8 mouse cellular contexts compared by ENCODE assay signal in genomic region chr7:4684203-4684602, GRCm38 (mm10). TPM values are rescaled to one million over a fixed set of nuclear protein-coding genes. Genes with fewer than 3 reads are reported as not detected.
A peak's percentile ranks its signal among the peaks of the same experiment; 100 is the strongest.
DNase-seq lines count a peak whose midpoint lies in the region; ATAC-seq and TF ChIP-seq lines count a peak whose summit lies in the region.
"Had no signal": no experiment of that assay in that cellular context is flagged by ENCODE, and none has a peak within 500 bp of the region (broad histone marks: within the 10 kb centered on the region; RNA-seq: fewer than 3 reads in every experiment).

No protein-coding gene starts in this region.

- peaks cover 6% of the 10 kb centered on the region; the same call in 1 of the 2 replicates for H3K4me1 ChIP-seq in lung, postnatal 0 days (ENCODE audit: insufficient read depth, low read depth, low read length)
- H3K4me1 ChIP-seq in forebrain, embryonic 12.5 days: peaks cover 10% of the 10 kb centered on the region
- H3K4me1 ChIP-seq in limb, embryonic 11.5 days (ENCODE audit: control insufficient read depth, insufficient read depth, low read length): peaks cover 5% of the 10 kb centered on the region; the same call in 1 of the 2 replicates
- peaks cover 5% of the 10 kb centered on the region for H3K4me1 ChIP-seq in small intestine, adult 2 months (ENCODE audit: control insufficient read depth, insufficient read depth, insufficient read length, low read length)

- peak overlapping the region; percentile 84 for H3K4me2 ChIP-seq in lung, postnatal 0 days (replicated peaks; ENCODE audit: low read depth, low read length)
- H3K4me2 ChIP-seq in forebrain, embryonic 12.5 days: peak overlapping the region; percentile 80
- peak overlapping the region; percentile 83 for H3K4me2 ChIP-seq in limb, embryonic 11.5 days (ENCODE audit: low read depth, severe bottlenecking)

- no peak for ATAC-seq in lung, postnatal 0 days
- ATAC-seq in forebrain, embryonic 12.5 days (ENCODE audit: low FRiP score): peak; percentile 2; the same call in 1 of the 2 replicates
- no peak for ATAC-seq in limb, embryonic 11.5 days (ENCODE audit: insufficient number of reproducible peaks, low FRiP score, low TSS enrichment, low read depth)

- H3K4me3 ChIP-seq in lung, postnatal 0 days (ENCODE audit: low read depth, low read length): peak overlapping the region; percentile 72
- peak overlapping the region; percentile 68 for H3K4me3 ChIP-seq in forebrain, embryonic 12.5 days (replicated peaks)
- H3K4me3 ChIP-seq in limb, embryonic 11.5 days (ENCODE audit: low read depth, low read length): peak overlapping the region; percentile 74
- peak overlapping the region; percentile 83 for H3K4me3 ChIP-seq in small intestine, adult 2 months (ENCODE audit: low read depth, low read length)

- WGBS in lung, postnatal 0 days: under 1% methylated on average over 13 of the region's 13 CpGs
- 2% methylated on average over 13 of the region's 13 CpGs for WGBS in forebrain, embryonic 12.5 days
- 3% methylated on average over 13 of the region's 13 CpGs for WGBS in limb, embryonic 11.5 days
- WGBS in small intestine, adult 2 months: 3% methylated on average over 13 of the region's 13 CpGs

- no peaks in the 10 kb centered on the region for H3K27me3 ChIP-seq in lung, postnatal 0 days (replicated peaks; ENCODE audit: insufficient read depth, low read length)
- H3K27me3 ChIP-seq in forebrain, embryonic 12.5 days: no peaks in the 10 kb centered on the region
- no peaks in the 10 kb centered on the region for H3K27me3 ChIP-seq in limb, embryonic 11.5 days (ENCODE audit: control insufficient read depth, insufficient read depth, low read length)
- H3K27me3 ChIP-seq in small intestine, adult 2 months (ENCODE audit: control insufficient read depth, insufficient read depth, low read length): no peaks in the 10 kb centered on the region

- TF ChIP-seq POLR2A in small intestine, adult 2 months (IDR thresholded peaks at IDR 0.05; ENCODE audit: low read depth, low read length): no peak

- DNase-seq in lung, postnatal 0 days (ENCODE audit: low spot score): no peak
- DNase-seq in lung, adult 18-20 months: no peak
- no peak for DNase-seq in limb, embryonic 11.5 days (ENCODE audit: low spot score)
- DNase-seq in gastrocnemius, adult 8-10 months (ENCODE audit: low spot score in 2 of 2): no peak
- no peak for DNase-seq in adrenal gland, adult 8-10 months

- H3K9ac ChIP-seq in lung, postnatal 0 days (replicated peaks; ENCODE audit: low read depth): no peak overlapping the region
- peak overlapping the region; percentile 55 for H3K9ac ChIP-seq in forebrain, embryonic 12.5 days
- peak overlapping the region; percentile 67 for H3K9ac ChIP-seq in limb, embryonic 11.5 days (ENCODE audit: low read length)

- no peak for TF ChIP-seq EP300 in lung, postnatal 0 days (IDR thresholded peaks at IDR 0.05)

- no peaks in the 10 kb centered on the region for H3K36me3 ChIP-seq in lung, postnatal 0 days (ENCODE audit: insufficient read depth, low read length)
- peaks cover 23% of the 10 kb centered on the region for H3K36me3 ChIP-seq in forebrain, embryonic 12.5 days (replicated peaks)
- H3K36me3 ChIP-seq in limb, embryonic 11.5 days (ENCODE audit: control insufficient read depth, insufficient read depth, low read length): peaks cover 6% of the 10 kb centered on the region; the same call in 1 of the 2 replicates
- H3K36me3 ChIP-seq in small intestine, adult 2 months (ENCODE audit: control insufficient read depth, insufficient read depth, low read length): peaks cover 3% of the 10 kb centered on the region; the same call in 1 of the 2 replicates

- H3K9me3 ChIP-seq in lung, postnatal 0 days (ENCODE audit: low read length): no peaks in the 10 kb centered on the region
- H3K9me3 ChIP-seq in forebrain, embryonic 12.5 days: no peaks in the 10 kb centered on the region
- no peaks in the 10 kb centered on the region for H3K9me3 ChIP-seq in limb, embryonic 11.5 days (ENCODE audit: control insufficient read depth, low read length)

- no peak for TF ChIP-seq CTCF in lung, postnatal 0 days (IDR thresholded peaks at IDR 0.05)
- no peak for TF ChIP-seq CTCF in small intestine, adult 2 months (IDR thresholded peaks at IDR 0.05; ENCODE audit: extremely low read depth, insufficient read length, insufficient replicate concordance, low read depth, low read length)

- H3K27ac ChIP-seq in lung, postnatal 0 days (ENCODE audit: low read length): no peak overlapping the region
- 0 out of 2 replicates have a peak overlapping the region, but pooled peaks have one; percentile 82 for H3K27ac ChIP-seq in forebrain, embryonic 12.5 days
- H3K27ac ChIP-seq in limb, embryonic 11.5 days (replicated peaks; ENCODE audit: low read depth, low read length): peak overlapping the region; percentile 62; the same call in 1 of the 2 replicates
- H3K27ac ChIP-seq in small intestine, adult 2 months (ENCODE audit: insufficient read depth, low read depth, low read length): peak overlapping the region; percentile 26; the same call in 1 of the 2 replicates

RNA-seq across cellular contexts. Expression of gene Hspbp1, which starts 0.7 kb away (rescaled TPM):
- 49.7 and 54.4 TPM in 2 replicates for polyA plus RNA-seq in lung, postnatal 0 days (2015; fragmentation: Nextera tagmentation; extraction: Ambion mirVana)
- 112 and 114 TPM in 2 replicates for polyA plus RNA-seq in forebrain, embryonic 12.5 days (2016; fragmentation: Nextera tagmentation; extraction: Ambion mirVana)
- 104 and 112 TPM in 2 replicates for polyA plus RNA-seq in limb, embryonic 11.5 days (2014; fragmentation: Nextera tagmentation; extraction: Ambion mirVana)
- 23.4 and 29.0 TPM in 2 replicates for polyA plus RNA-seq in small intestine, adult 2 months (2012; rRNA removed)
- total RNA-seq in gastrocnemius, adult 8-10 months (2022): 10 to 100 TPM; 23.4 to 28.8 (median 24.4) TPM
- 10 to 100 TPM; 43.1 to 66.5 (median 50.5) TPM for total RNA-seq in adrenal gland, adult 8-10 months (2022)

RNA-seq across cellular contexts. Expression of gene Brsk1, which starts 6.2 kb away (rescaled TPM):
- 0.31 and 0.45 TPM in 2 replicates for polyA plus RNA-seq in lung, postnatal 0 days (2015; fragmentation: Nextera tagmentation; extraction: Ambion mirVana)
- polyA plus RNA-seq in forebrain, embryonic 12.5 days (2016; fragmentation: Nextera tagmentation; extraction: Ambion mirVana): 3.6 and 3.8 TPM in 2 replicates
- 1.7 and 2.5 TPM in 2 replicates for polyA plus RNA-seq in limb, embryonic 11.5 days (2014; fragmentation: Nextera tagmentation; extraction: Ambion mirVana)
- 1.6 and 1.9 TPM in 2 replicates for polyA plus RNA-seq in small intestine, adult 2 months (2012; rRNA removed)
- under 1 TPM; 0.13 to 0.49 (median 0.39) TPM for total RNA-seq in gastrocnemius, adult 8-10 months (2022)
- total RNA-seq in adrenal gland, adult 8-10 months (2022): 1 to 10 TPM; 4.2 to 8.0 (median 7.4) TPM
- total RNA-seq: common myeloid progenitor, adult 5-6 weeks had no signal

RNA-seq across cellular contexts. Expression of gene Ppp6r1, which starts 25.4 kb away (rescaled TPM):
- 6.8 and 7.5 TPM in 2 replicates for polyA plus RNA-seq in lung, postnatal 0 days (2015; fragmentation: Nextera tagmentation; extraction: Ambion mirVana)
- 15.4 and 25.3 TPM in 2 replicates for polyA plus RNA-seq in forebrain, embryonic 12.5 days (2016; fragmentation: Nextera tagmentation; extraction: Ambion mirVana)
- 4.9 and 6.5 TPM in 2 replicates for polyA plus RNA-seq in limb, embryonic 11.5 days (2014; fragmentation: Nextera tagmentation; extraction: Ambion mirVana)
- 69.9 and 142 TPM in 2 replicates for polyA plus RNA-seq in small intestine, adult 2 months (2012; rRNA removed)
- 10 to 100 TPM; 48.2 to 53.4 (median 49.4) TPM for total RNA-seq in gastrocnemius, adult 8-10 months (2022)
- total RNA-seq in adrenal gland, adult 8-10 months (2022): 100 to 1,000 TPM in 1 of 4 experiments, 10 to 100 TPM in 3; 97.9 to 103 (median 98.5) TPM

RNA-seq across cellular contexts. Expression of gene Tmem150b, which starts 40.8 kb away (rescaled TPM):
- polyA plus RNA-seq in lung, postnatal 0 days (2015; fragmentation: Nextera tagmentation; extraction: Ambion mirVana): 0.25 and 0.35 TPM in 2 replicates
- 0.27 and 0.35 TPM in 2 replicates for polyA plus RNA-seq in forebrain, embryonic 12.5 days (2016; fragmentation: Nextera tagmentation; extraction: Ambion mirVana)
- 0.16 and 0.19 TPM in 2 replicates for polyA plus RNA-seq in limb, embryonic 11.5 days (2014; fragmentation: Nextera tagmentation; extraction: Ambion mirVana)
- 44.4 and 122 TPM in 2 replicates for polyA plus RNA-seq in small intestine, adult 2 months (2012; rRNA removed)
- total RNA-seq in gastrocnemius, adult 8-10 months (2022): not detected
- total RNA-seq in adrenal gland, adult 8-10 months (2022): 1 to 10 TPM in 1 of 4 experiments, under 1 TPM in 3; 0.49 to 1.1 (median 0.73) TPM

RNA-seq across cellular contexts. Expression of gene Tmem86b, which starts 53.0 kb away (rescaled TPM):
- 0.90 and 0.91 TPM in 2 replicates for polyA plus RNA-seq in lung, postnatal 0 days (2015; fragmentation: Nextera tagmentation; extraction: Ambion mirVana)
- 3.7 and 5.1 TPM in 2 replicates for polyA plus RNA-seq in forebrain, embryonic 12.5 days (2016; fragmentation: Nextera tagmentation; extraction: Ambion mirVana)
- 1.1 and 2.5 TPM in 2 replicates for polyA plus RNA-seq in limb, embryonic 11.5 days (2014; fragmentation: Nextera tagmentation; extraction: Ambion mirVana)
- polyA plus RNA-seq in small intestine, adult 2 months (2012; rRNA removed): 65.5 and 261 TPM in 2 replicates
- 1 to 10 TPM; 1.4 to 2.3 (median 2.0) TPM for total RNA-seq in gastrocnemius, adult 8-10 months (2022)
- 10 to 100 TPM in 2 of 4 experiments, 1 to 10 TPM in 2; 6.6 to 14.2 (median 9.5) TPM for total RNA-seq in adrenal gland, adult 8-10 months (2022)
